Mouse (Mus musculus): Measurements from ENCODE around the gene Zfp978.
"Not testable (repeated sequence)": the region's sequence is repeated elsewhere in the genome, so short reads cannot be mapped to it uniquely, and the experiment has no call there.

GRCm38 (mm10) chr4:147403931-147404913 lies 43.1 kb downstream of the Zfp978 start:
- not testable (repeated sequence) for TF ChIP-seq CTCF, POLR2A (IDR thresholded peaks at IDR 0.05; ENCODE audit: extremely low read depth, insufficient read depth, low read length)

Data from cortical plate, adult 2 months (tissue).